Comparison of ENCODE assay signal across 17 mouse cellular contexts in genomic region chr13:70876648-70877549, GRCm38 (mm10). TPM values are rescaled to one million over a fixed set of nuclear protein-coding genes. Genes with fewer than 3 reads are reported as not detected.
A peak's percentile ranks its signal among the peaks of the same experiment; 100 is the strongest.
DNase-seq lines count a peak whose midpoint lies in the region; ATAC-seq lines count a peak whose summit lies in the region.
"Had no signal": no experiment of that assay in that cellular context is flagged by ENCODE, and none has a peak within 500 bp of the region (broad histone marks: within the 10 kb centered on the region; RNA-seq: fewer than 3 reads in every experiment).

No protein-coding gene starts in this region.

- H3K9ac ChIP-seq in heart, embryonic 14.5 days (ENCODE audit: low read length): no peak overlapping the region
- H3K9ac ChIP-seq in kidney, embryonic 15.5 days: no peak overlapping the region

- no peak for ATAC-seq in heart, embryonic 14.5 days (ENCODE audit: insufficient number of reproducible peaks, insufficient read depth, low FRiP score, low read depth)
- peak; percentile 94 for ATAC-seq in kidney, embryonic 15.5 days (replicated peaks; ENCODE audit: low FRiP score)
- ATAC-seq: forebrain, embryonic 16.5 days had no signal

- no peaks in the 10 kb centered on the region for H3K27me3 ChIP-seq in heart, embryonic 14.5 days (ENCODE audit: control insufficient read depth, insufficient read depth, low read length)
- no peaks in the 10 kb centered on the region for H3K27me3 ChIP-seq in kidney, embryonic 15.5 days
- H3K27me3 ChIP-seq: megakaryocyte, embryonic 14.5 days had no signal

- H3K27ac ChIP-seq in heart, embryonic 14.5 days (replicated peaks in 1 of 2; ENCODE audit: control insufficient read depth in 1 of 2, insufficient read depth in 1 of 2, low read depth in 2 of 2, low read length in 2 of 2): peak overlapping the region; percentile 20 to 23; a peak in 1 of 4 replicates
- H3K27ac ChIP-seq in kidney, embryonic 15.5 days: peak overlapping the region; percentile 78
- H3K27ac ChIP-seq: left cerebral cortex, adult 2 months had no signal

- no peak for DNase-seq in heart, postnatal 4 days
- no peak for DNase-seq in kidney, adult 11 months
- DNase-seq in ovary, adult 18-20 months (ENCODE audit: low spot score): peak; percentile 28
- DNase-seq in ovary, postnatal 36 days (ENCODE audit: low spot score): no peak
- peak; percentile 66 for DNase-seq in yolk sac, embryonic 10.5 days (ENCODE audit: low spot score)
- DNase-seq: adrenal gland, postnatal 36 days; gastrocnemius, postnatal 10 days; right cerebral cortex, postnatal 25 days; thymus, adult 2 months had no signal

- WGBS in heart, embryonic 14.5 days: 60% methylated on average over 10 of the region's 10 CpGs
- 51% methylated on average over 10 of the region's 10 CpGs for WGBS in kidney, embryonic 15.5 days

- H3K4me3 ChIP-seq in heart, embryonic 14.5 days (ENCODE audit: control insufficient read depth in 1 of 2, insufficient read depth in 1 of 2, low read depth in 1 of 2, low read length in 2 of 2): no peak overlapping the region
- no peak overlapping the region for H3K4me3 ChIP-seq in kidney, embryonic 15.5 days (replicated peaks)
- H3K4me3 ChIP-seq: left cerebral cortex, adult 2 months; megakaryocyte, embryonic 14.5 days; myocyte had no signal

- H3K4me2 ChIP-seq in heart, embryonic 14.5 days (ENCODE audit: low read length): no peak overlapping the region
- H3K4me2 ChIP-seq in kidney, embryonic 15.5 days: no peak overlapping the region; the same call in 1 of the 2 replicates

- H3K36me3 ChIP-seq in heart, embryonic 14.5 days (ENCODE audit: control insufficient read depth, insufficient read depth, low read length): no peaks in the 10 kb centered on the region
- no peaks in the 10 kb centered on the region for H3K36me3 ChIP-seq in kidney, embryonic 15.5 days
- H3K36me3 ChIP-seq: G1E had no signal

- H3K4me1 ChIP-seq in heart, embryonic 14.5 days (ENCODE audit: control insufficient read depth in 2 of 2, insufficient read depth in 2 of 2, low read length in 2 of 2): peaks cover 3 to 8% of the 10 kb centered on the region in 2 experiments
- H3K4me1 ChIP-seq in kidney, embryonic 15.5 days: peaks cover 27% of the 10 kb centered on the region
- H3K4me1 ChIP-seq: megakaryocyte, embryonic 14.5 days had no signal

- H3K9me3 ChIP-seq in heart, embryonic 14.5 days (ENCODE audit: control insufficient read depth, low read length): no peaks in the 10 kb centered on the region
- no peaks in the 10 kb centered on the region for H3K9me3 ChIP-seq in kidney, embryonic 15.5 days (replicated peaks)

RNA-seq across cellular contexts. Expression of gene Adamts16, which starts 35.3 kb away (rescaled TPM):
- 0.08 and 0.31 TPM in 2 replicates for polyA plus RNA-seq in heart, embryonic 14.5 days (2014; fragmentation: Nextera tagmentation; extraction: Ambion mirVana)
- under 1 TPM; 0.48 to 0.52 TPM for total RNA-seq in heart, postnatal 4 days (2021)
- polyA plus RNA-seq in kidney, embryonic 15.5 days (2015; fragmentation: Nextera tagmentation; extraction: Ambion mirVana): 14.5 and 15.2 TPM in 2 replicates
- total RNA-seq: liver, adult 2 months had no signal
- polyA plus RNA-seq: G1E had no signal

Comparison
In these comparisons a context has a peak if more than half of its experiments do, and no peak if none do; other contexts are left out.
1. DNase-seq: peak in ovary, adult 18-20 months (single experiment) and yolk sac, embryonic 10.5 days (single experiment); none in heart, postnatal 4 days (single experiment), kidney, adult 11 months (single experiment) and ovary, postnatal 36 days (single experiment).
2. RNA of gene Adamts16, which starts 35.3 kb away (polyA plus RNA-seq): 14.5 to 15.2 TPM in kidney, embryonic 15.5 days; 0.08 to 0.31 TPM in heart, embryonic 14.5 days; every median in the first group is over 10 times any median in the second.